Mouse (Mus musculus) T-cell, adult 2 months (primary cell): ENCODE measurements around the gene Rnf113a2.

Experiments
- DNase-seq: peaks from one replicate; pipeline ENCODE4 v3.0.0; 2022; ENCODE audit warnings: low spot score

Gene Rnf113a2

DNA sequence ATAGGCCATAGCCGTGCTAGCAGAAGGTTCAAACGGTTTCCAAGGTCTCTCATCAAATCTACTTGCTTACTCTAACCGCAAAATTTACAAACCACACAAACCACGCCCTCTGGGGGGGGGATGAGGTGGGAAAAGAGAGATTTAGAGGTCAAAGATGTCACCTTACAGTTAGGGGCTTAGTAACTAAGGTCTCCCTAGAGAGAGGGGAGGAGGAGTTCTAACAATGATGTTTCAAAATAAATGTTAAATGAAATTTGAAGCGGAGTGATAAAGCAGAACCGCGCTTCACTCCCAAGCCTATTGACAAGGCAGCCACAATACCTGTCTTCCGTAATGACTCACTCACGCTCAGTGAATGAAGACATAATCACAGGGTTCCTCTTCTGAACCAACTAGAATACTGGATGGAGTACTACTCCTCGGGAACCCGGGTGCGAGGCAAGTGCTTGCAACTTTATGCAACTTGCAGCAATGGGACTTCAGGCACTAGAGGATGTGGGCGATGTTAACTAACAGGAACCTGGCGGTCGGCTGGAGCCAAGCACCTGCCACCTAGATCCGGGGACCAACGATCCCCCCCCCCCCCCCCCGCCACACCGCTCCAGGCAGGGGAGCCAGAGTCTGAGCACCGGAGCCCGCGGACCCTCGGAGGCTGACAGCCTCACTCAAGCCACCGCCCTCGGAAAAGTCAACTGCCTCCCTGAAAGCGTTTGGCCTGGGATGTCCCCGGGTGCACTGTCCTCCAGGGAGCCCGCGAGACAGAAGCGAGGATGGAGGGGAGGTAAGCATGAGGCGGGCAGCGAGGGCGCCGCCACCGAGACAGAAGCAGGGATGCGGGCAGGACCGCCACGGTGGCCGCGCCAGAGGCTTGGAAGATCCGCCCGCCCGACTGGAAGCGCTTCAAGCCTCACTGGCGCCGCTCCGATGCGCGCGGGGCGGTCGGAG is 8.8 kb upstream of the Rnf113a2 start:
- DNase-seq = peak; percentile 77

- peak; percentile 87 for DNase-seq
Observed at GRCm38 (mm10) chr12:84408819-84409507, 8.0 kb upstream of the Rnf113a2 start, which contains the start of the genes Entpd5 and Bbof1. Gene Entpd5, minus strand, starts transcription at chr12:84409029. Gene Bbof1, plus strand, starts transcription at chr12:84409071.

DNA sequence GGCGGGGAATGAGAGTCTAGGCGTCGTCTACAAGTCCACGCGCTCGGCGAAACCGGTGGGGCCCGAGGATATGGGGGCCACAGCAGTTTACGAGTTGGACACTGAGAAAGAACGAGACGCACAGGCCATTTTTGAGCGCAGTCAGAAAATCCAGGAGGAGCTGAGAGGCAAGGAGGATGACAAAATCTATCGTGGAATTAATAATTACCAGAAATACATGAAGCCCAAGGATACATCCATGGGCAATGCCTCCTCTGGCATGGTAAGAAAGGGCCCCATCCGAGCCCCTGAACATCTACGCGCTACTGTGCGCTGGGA is 568 bp downstream of the Rnf113a2 start:
- DNase-seq = no peak

GRCm38 (mm10) chr12:84423990-84424389 is 7.0 kb downstream of the Rnf113a2 start:
- DNase-seq = no peak

DNA sequence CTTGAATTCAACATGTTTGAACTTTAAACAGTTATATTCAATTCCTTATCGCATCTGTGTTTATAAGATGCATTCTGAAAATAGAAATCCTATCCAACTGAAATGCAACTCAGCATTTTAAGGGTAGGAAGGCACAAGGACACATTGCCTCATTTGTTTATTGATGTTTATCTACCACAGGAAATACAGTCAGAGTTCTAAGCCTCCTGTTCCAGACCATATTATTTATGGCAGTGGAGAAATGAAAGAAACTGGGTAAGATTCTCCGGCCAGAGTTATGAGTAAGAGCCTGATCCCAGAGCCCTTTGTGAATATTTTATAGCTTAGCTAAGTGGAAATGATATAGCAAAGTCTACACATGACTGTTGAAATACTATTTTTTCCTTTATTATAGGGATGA is 12.8 kb downstream of the Rnf113a2 start:
- DNase-seq = no peak

DNA sequence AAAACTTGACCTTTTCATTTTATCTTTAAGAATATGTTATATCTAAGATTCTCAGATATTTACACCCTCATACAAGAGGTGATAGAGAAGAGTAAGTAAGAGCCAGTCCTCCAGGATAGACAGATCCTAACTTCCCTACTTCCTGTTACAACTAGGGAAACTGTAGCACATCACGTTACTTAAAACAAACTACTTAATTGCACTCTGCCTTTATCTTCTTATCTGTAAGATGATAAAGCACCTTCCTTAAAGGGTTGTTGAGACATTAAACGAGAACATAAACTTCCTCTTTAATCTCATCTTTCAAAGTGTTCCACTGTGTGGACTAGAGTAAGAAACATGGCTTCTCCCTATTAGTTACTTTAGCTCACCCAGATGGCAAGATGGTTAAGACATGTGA is 21.7 kb downstream of the Rnf113a2 start:
- DNase-seq = no peak

DNA sequence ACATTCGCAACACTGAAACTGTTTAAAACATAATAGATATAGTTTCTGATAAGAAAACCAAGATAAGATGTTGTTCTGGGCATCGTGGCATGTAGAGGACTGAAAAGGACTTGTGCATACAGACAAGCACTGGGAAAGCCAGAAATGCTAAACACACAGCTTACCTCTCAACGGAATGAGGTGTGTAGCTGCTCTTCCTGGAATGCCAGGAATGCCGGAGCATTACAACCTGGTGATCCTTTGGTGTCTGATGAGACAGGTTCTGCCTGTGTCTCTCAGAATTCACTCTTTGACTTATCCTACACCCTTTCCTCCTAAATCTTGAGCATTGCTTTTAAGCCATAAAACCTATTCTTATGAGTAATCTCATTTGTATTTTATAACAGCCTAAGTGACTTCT is 25.5 kb downstream of the Rnf113a2 start:
- DNase-seq = no peak

GRCm38 (mm10) chr12:84447386-84447785 is 30.4 kb downstream of the Rnf113a2 start:
- no peak for DNase-seq

GRCm38 (mm10) chr12:84448181-84448580 is 31.2 kb downstream of the Rnf113a2 start:
- no peak for DNase-seq

DNA sequence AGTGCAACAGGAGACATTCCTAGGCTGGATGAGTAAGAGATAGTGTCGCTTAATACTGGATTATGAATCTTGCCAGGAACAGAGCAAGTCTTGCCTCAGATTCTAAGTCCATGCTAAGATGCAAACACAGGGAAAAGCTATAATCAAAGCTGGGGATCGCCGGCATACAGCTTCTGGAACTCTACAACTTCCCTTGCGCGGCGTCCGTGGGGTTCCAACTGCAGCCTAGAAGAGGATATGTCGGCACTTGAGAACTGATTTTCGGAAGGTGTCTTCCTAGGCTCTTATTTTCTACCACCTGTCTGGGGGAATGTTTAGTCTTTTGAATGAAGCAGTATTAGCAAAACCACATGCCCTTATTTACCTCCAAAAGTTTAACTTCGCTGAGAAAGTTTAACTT is 32.9 kb downstream of the Rnf113a2 start:
- DNase-seq = no peak

- DNase-seq = no peak
Observed at GRCm38 (mm10) chr12:84450351-84450717, 33.3 kb downstream of the Rnf113a2 start.

GRCm38 (mm10) chr12:84450718-84451646 is 34.0 kb downstream of the Rnf113a2 start, which contains the start of the genes Aldh6a1 and Lin52:
Gene Aldh6a1, minus strand, starts transcription at chr12:84451004.
Gene Lin52, plus strand, starts transcription at chr12:84451422.
- DNase-seq = peak; percentile 98

DNA sequence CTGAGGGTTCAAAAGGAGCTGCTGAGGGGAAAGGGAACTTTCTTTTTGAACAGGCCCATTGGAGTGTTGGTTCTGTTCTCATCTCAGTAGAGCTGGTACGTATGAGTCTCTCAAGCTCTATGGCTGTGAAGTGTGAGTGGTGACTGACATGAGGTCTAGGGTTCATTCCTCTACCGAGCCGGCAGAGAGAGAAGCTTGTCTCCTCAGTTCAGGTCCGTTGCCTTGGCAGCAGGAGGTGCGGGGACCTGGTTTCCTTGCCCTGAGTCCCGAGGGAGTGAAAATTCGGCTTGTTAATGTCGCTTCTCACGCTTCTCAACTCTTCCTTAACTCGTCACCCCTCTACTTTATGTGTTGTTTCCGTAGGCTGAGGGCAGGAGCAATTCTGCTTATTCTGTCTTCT is 34.8 kb downstream of the Rnf113a2 start:
- no peak for DNase-seq

- DNase-seq = no peak
Observed at GRCm38 (mm10) chr12:84456911-84457310, 39.9 kb downstream of the Rnf113a2 start.

- no peak for DNase-seq
Observed at GRCm38 (mm10) chr12:84459845-84460244, 42.8 kb downstream of the Rnf113a2 start.

- DNase-seq = no peak
Observed at GRCm38 (mm10) chr12:84461416-84461815, 44.4 kb downstream of the Rnf113a2 start.

DNA sequence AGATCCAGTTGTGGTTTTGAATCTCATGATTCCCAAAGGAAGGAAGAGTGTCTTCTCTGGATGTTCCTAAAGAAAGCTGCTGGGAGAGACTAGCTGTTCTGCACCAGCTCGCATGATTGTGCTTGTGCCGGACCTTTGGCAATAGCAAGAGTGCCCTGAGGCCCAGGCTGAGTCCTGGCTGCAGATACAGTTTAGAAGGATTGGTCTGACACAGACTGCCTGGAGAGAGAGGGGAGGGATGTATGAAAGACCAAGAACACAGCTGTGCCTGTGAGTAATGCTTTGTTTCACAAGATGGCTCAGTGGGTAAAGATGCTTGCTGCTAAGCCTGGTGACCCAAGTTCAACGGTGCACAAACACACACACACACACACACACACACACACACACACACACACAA is 45.9 kb downstream of the Rnf113a2 start:
- DNase-seq = no peak
